Mouse (Mus musculus) limb, embryonic 10.5 days (tissue): ENCODE data around the gene Ednrb. TPM values are rescaled to one million over a fixed set of nuclear protein-coding genes. Genes with fewer than 3 reads are reported as not detected.
"Not testable (repeated sequence)": the region's sequence is repeated elsewhere in the genome, so short reads cannot be mapped to it uniquely, and the experiment has no call there.

Source experiments
- DNase-seq: peaks from one replicate; pipeline ENCODE4 v3.0.0-alpha.2; 2017; ENCODE audit warnings: low spot score
- H3K27ac ChIP-seq: fragments of 300-500 bp; sonication (generic); 2 replicates; pipeline ENCODE4 v1.5.1; 2016; ENCODE audit warnings: mild to moderate bottlenecking
- H3K27me3 ChIP-seq: fragments of 300-500 bp; sonication (generic); 2 replicates; pipeline ENCODE4 v1.6.1; 2016; ENCODE audit warnings: low read depth, mild to moderate bottlenecking; ENCODE audit not compliant: poor library complexity, severe bottlenecking
- H3K36me3 ChIP-seq: fragments of 300-500 bp; sonication (generic); 2 replicates; pipeline ENCODE4 v1.6.1; 2016; ENCODE audit warnings: mild to moderate bottlenecking, moderate library complexity
- H3K4me1 ChIP-seq: fragments of 300-500 bp; sonication (generic); 2 replicates; pipeline ENCODE4 v1.6.1; 2016
- H3K4me3 ChIP-seq: fragments of 300-500 bp; sonication (generic); 2 replicates; pipeline ENCODE4 v1.5.1; 2016; ENCODE audit warnings: mild to moderate bottlenecking, moderate library complexity
- H3K9me3 ChIP-seq: fragments of 300-500 bp; sonication (generic); replicated peaks from 2 replicates; pipeline ENCODE4 v1.6.1; 2016; ENCODE audit warnings: mild to moderate bottlenecking
- WGBS: fragments of 180-500 bp; shearing (Covaris S2); methylation state at CpG from one replicate; pipeline ENCODE4 v1.1.7; 2016; 5-methylcytosine and 5-hydroxymethylcytosine counted together
- polyA plus RNA-seq: library from polyadenylated mRNA; unstranded; fragments of >200 nt; fragmentation: Nextera tagmentation; extraction: Ambion mirVana; gene quantifications from 2 replicates; pipeline ENCODE4 v1.2.1, GENCODE M21; 2016

The Ednrb gene
- polyA plus RNA-seq, 1 experiment from 2014 or later = 4.0 TPM

DNA sequence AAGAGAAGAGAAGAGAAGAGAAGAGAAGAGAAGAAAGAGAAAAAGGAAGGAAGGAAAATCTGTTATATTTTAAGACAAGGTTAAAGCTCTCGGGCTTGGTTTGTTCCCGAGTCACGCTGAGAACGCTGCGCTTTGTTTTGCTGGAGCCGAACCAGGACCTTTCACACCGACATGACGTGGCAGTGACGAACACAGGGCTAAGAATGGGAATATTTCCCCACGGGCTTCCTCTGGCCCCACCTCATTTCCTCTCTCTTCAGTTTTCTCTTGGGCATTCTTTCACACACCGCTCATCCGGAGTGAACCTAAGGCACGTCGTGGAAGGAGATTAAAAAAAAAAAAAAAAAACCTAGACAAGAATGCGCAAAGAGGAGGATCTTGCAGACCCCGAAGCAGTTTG, 28.7 kb downstream of the Ednrb start:
- H3K36me3 ChIP-seq = no peaks in the 10 kb centered on the region
- peaks cover 3% of the 10 kb centered on the region; the same call in 1 of the 2 replicates for H3K4me1 ChIP-seq
- no peak for DNase-seq
- H3K9me3 ChIP-seq = no peaks in the 10 kb centered on the region
- no peaks in the 10 kb centered on the region for H3K27me3 ChIP-seq
- 79% methylated on average over 16 of the region's 16 CpGs for WGBS
- H3K27ac ChIP-seq = no peak overlapping the region
- H3K4me3 ChIP-seq = no peak overlapping the region

DNA sequence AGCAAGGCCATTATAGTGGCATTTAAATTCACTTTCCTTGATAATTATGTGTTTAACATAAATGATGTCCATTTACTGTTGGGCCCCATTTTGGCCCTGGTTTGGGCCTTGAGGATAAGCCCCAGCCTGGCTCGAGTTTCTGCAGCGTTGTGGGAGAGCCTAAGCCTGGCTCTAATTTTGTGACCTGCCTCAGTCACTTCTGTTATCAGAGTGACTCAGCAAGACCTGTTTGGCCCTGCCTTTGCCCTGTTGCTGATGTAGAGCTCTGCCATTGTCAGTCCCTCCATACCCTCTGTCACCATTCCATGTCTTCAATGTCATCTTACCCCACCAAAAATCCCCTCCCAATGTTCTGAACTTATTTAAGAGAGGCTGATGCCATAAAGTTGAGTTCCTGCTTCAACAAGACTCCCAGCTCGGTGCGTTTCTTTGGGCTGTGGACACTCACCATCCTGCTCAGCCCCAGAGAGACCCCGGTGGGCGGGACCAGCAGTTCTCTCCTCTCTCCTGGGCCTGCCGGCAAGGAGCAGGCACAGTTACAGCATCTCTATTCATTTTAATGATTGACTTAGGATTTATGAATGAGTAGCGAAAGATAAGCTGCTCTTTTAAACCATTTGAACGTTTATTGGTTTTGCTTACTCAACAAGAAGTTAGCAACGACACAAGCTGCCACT, 30.0 kb downstream of the Ednrb start:
- H3K36me3 ChIP-seq = no peaks in the 10 kb centered on the region
- no peaks in the 10 kb centered on the region for H3K27me3 ChIP-seq
- WGBS = 75% methylated on average over 10 of the region's 10 CpGs
- no peak for DNase-seq
- no peak overlapping the region for H3K4me3 ChIP-seq
- peaks cover 3% of the 10 kb centered on the region; the same call in 1 of the 2 replicates for H3K4me1 ChIP-seq
- H3K9me3 ChIP-seq = no peaks in the 10 kb centered on the region
- H3K27ac ChIP-seq = no peak overlapping the region

- peaks cover 3% of the 10 kb centered on the region; the same call in 1 of the 2 replicates for H3K4me1 ChIP-seq
- no peak for DNase-seq
- no peaks in the 10 kb centered on the region for H3K9me3 ChIP-seq
- no peaks in the 10 kb centered on the region for H3K27me3 ChIP-seq
- H3K36me3 ChIP-seq = no peaks in the 10 kb centered on the region
- no peak overlapping the region for H3K27ac ChIP-seq
- no peak overlapping the region for H3K4me3 ChIP-seq
- 86% methylated on average over 3 of the region's 3 CpGs for WGBS
These were observed 31.0 kb downstream of the Ednrb start for GRCm38 (mm10) chr14:103813246-103813645.

DNA sequence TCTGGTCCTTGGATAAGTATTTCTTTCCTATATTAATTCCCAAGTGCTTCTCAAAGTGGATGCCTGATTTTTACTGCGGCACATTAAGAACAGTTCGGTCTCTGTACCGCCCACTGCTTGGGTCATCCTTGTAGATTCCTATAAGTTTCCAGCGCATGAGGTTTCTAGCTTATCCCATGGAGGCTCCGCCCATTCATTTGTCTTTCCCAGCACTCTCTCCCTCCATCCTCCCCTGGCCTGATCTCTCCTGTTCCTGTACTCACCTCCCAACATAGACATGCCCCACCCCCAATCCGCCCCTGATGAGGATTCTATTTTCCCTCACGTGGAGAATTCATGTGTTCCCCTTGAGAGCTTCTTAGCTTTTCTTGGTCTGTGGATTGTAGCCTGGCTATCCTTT, 32.9 kb downstream of the Ednrb start:
- H3K36me3 ChIP-seq = no peaks in the 10 kb centered on the region
- no peak overlapping the region for H3K27ac ChIP-seq
- no peak for DNase-seq
- no peak overlapping the region for H3K4me3 ChIP-seq
- WGBS = 96% methylated on average over 7 of the region's 7 CpGs
- H3K4me1 ChIP-seq = peaks cover 3% of the 10 kb centered on the region; the same call in 1 of the 2 replicates
- H3K9me3 ChIP-seq = no peaks in the 10 kb centered on the region
- no peaks in the 10 kb centered on the region for H3K27me3 ChIP-seq

GRCm38 (mm10) chr14:103803907-103804659, 40.1 kb downstream of the Ednrb start:
- no peak overlapping the region for H3K4me3 ChIP-seq
- 79% methylated on average over 4 of the region's 4 CpGs for WGBS
- no peaks in the 10 kb centered on the region for H3K4me1 ChIP-seq
- H3K36me3 ChIP-seq = no peaks in the 10 kb centered on the region
- no peaks in the 10 kb centered on the region for H3K27me3 ChIP-seq
- DNase-seq = no peak
- no peak overlapping the region for H3K27ac ChIP-seq
- no peaks in the 10 kb centered on the region for H3K9me3 ChIP-seq

DNA sequence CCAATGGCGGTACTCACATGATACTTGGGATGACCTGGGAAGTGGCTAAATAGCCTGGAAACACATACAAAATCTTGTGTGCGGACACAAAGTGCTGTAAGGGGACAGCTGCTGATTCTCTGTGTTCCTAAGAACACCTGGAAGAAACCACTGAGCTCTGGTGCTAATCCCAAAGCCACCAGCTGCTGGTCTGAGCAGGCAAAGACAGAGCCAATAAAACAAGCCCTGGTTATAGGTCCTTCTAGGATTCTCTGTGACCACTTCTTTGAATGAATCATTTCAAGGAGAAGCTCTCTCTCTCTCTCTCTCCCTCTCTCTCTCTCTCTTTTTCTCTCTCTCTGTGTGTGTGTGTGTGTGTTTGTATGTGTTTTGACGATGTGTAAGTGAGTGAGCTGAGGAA, 47.1 kb downstream of the Ednrb start:
- H3K27me3 ChIP-seq = no peaks in the 10 kb centered on the region
- WGBS = 93% methylated on average over 3 of the region's 3 CpGs
- no peak for DNase-seq
- no peak overlapping the region for H3K4me3 ChIP-seq
- no peaks in the 10 kb centered on the region for H3K36me3 ChIP-seq
- no peaks in the 10 kb centered on the region for H3K9me3 ChIP-seq
- H3K27ac ChIP-seq = no peak overlapping the region
- no peaks in the 10 kb centered on the region for H3K4me1 ChIP-seq

- H3K4me1 ChIP-seq = no peaks in the 10 kb centered on the region
- no peaks in the 10 kb centered on the region for H3K36me3 ChIP-seq
- H3K27me3 ChIP-seq = no peaks in the 10 kb centered on the region
- H3K4me3 ChIP-seq = no peak overlapping the region
- H3K9me3 ChIP-seq = no peaks in the 10 kb centered on the region
- H3K27ac ChIP-seq = no peak overlapping the region
- DNase-seq = no peak
- 94% methylated on average over 1 of the region's 1 CpGs for WGBS
These were observed 48.6 kb downstream of the Ednrb start for GRCm38 (mm10) chr14:103795591-103795990.

DNA sequence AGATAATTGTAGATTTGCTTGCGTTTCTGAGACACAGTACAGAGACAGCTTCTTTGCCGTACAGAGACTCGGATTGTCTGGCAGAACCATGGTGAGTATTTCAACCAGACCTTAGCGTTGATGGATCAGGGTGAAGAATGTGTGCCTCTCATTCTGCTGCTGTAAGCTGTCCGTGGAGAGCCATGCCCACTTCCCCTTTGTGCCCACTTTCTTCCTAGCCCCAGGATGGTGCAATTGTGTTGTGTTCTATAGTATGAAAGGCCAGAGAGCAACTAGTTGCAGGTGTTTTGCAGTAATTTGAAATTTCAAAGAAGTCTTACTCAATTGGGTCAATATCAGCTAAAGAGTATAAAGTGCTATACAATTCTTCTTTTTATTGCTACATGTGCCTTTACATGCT, 50.8 kb downstream of the Ednrb start:
- no peak overlapping the region for H3K27ac ChIP-seq
- H3K36me3 ChIP-seq = no peaks in the 10 kb centered on the region
- H3K4me3 ChIP-seq = no peak overlapping the region
- WGBS = 87% methylated on average over 5 of the region's 5 CpGs
- no peak for DNase-seq
- no peaks in the 10 kb centered on the region for H3K9me3 ChIP-seq
- H3K27me3 ChIP-seq = no peaks in the 10 kb centered on the region
- no peaks in the 10 kb centered on the region for H3K4me1 ChIP-seq

GRCm38 (mm10) chr14:103792726-103793125, 51.5 kb downstream of the Ednrb start:
- no peak for DNase-seq
- no peaks in the 10 kb centered on the region for H3K9me3 ChIP-seq
- no peak overlapping the region for H3K27ac ChIP-seq
- H3K27me3 ChIP-seq = no peaks in the 10 kb centered on the region
- H3K4me3 ChIP-seq = no peak overlapping the region
- H3K36me3 ChIP-seq = no peaks in the 10 kb centered on the region
- no peaks in the 10 kb centered on the region for H3K4me1 ChIP-seq
- WGBS = 46% methylated on average over 1 of the region's 1 CpGs

DNA sequence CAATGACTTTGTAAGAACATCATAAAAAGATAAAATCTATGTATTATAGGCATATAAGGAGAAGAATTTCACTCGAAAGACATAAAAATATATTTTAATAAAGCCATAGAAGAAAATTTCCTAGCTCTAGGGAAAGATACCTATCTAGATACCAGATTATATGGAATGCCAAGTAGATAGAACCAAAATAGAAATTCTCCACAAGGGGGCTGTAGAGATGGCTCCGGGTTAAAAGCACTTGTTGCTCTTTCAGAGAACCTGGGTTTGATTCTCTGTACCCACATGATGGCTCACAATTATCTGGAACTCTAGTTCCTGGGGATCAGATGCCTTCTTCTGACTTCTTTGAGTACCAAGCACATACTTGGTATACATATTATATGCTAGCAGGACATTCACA, 56.7 kb downstream of the Ednrb start:
- H3K36me3 ChIP-seq = no peaks in the 10 kb centered on the region
- no peaks in the 10 kb centered on the region for H3K4me1 ChIP-seq
- no peak overlapping the region for H3K4me3 ChIP-seq
- no peak overlapping the region for H3K27ac ChIP-seq
- 90% methylated on average over 2 of the region's 2 CpGs for WGBS
- no peaks in the 10 kb centered on the region for H3K9me3 ChIP-seq
- no peak for DNase-seq
- H3K27me3 ChIP-seq = no peaks in the 10 kb centered on the region

DNA sequence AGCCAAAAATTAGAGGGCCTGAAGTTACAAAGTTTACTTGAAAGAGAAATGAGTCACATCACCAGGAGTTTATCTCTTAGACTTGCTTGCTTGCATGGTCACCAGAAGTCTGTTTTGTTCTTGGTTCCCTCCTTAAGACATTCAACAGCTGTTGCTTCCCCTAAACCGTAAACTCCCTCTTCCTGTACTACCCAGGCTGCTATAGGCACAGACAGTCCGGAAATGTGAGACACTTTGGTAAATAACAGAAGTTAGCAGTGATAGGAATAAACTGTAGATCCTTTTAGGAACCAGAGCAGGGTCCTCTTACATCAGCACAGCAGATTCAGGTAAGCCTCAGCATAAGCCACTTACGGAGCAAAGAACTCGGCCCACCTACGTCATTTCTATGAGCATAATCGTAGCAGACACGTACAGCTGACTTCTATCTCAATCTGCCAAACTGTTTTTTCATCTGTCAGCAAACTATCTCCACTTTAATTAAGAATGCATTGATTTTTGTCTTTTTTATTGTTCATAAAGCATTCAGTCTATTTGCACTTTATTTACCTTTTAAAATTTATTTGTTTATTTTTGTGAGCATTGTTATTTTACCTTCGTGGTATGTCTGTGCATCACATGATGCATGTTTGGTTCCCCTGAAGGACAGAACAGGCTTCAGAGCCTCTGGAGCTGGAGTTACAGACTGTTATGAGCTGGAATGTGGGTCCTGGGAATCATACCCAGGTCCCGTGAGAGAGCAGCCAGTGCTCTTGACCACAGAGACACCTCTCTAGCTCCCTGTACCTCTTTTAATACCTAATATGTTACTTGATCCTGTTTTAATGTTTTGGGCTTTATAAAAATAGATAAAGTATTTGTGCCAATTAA, 58.9 kb downstream of the Ednrb start:
- 83% methylated on average over 9 of the region's 9 CpGs for WGBS
- no peaks in the 10 kb centered on the region for H3K27me3 ChIP-seq

GRCm38 (mm10) chr14:103780336-103780735, 63.9 kb downstream of the Ednrb start:
- not testable (repeated sequence) for H3K4me1 ChIP-seq, H3K4me3 ChIP-seq, H3K27me3 ChIP-seq, H3K9me3 ChIP-seq, DNase-seq, H3K36me3 ChIP-seq, H3K27ac ChIP-seq
- WGBS = 92% methylated on average over 6 of the region's 6 CpGs

More for the DNA sequence above, 58.9 kb downstream of the Ednrb start:
- Histone ChIP-seq H3K4me3 (no peak overlapping the region), H3K4me1 (no peaks in the 10 kb centered on the region), H3K36me3 (no peaks in the 10 kb centered on the region), H3K9me3 (no peaks in the 10 kb centered on the region), H3K27ac (no peak overlapping the region)
- DNase-seq = no peak

- Histone ChIP-seq H3K9me3 (no peaks in the 10 kb centered on the region), H3K27me3 (no peaks in the 10 kb centered on the region), H3K4me1 (no peaks in the 10 kb centered on the region), H3K36me3 (no peaks in the 10 kb centered on the region), H3K27ac (no peak overlapping the region), H3K4me3 (no peak overlapping the region)
- no peak for DNase-seq
- 86% methylated on average over 6 of the region's 6 CpGs for WGBS
These were observed 64.9 kb downstream of the Ednrb start for GRCm38 (mm10) chr14:103779276-103779675.
